Mouse (Mus musculus) T-helper 17 cell (primary cell): Measurements from ENCODE around the gene Pde11a.

Source experiments
- in situ Hi-C, 2 experiments: fragments of 300-600 bp; cut with MboI, MseI; formaldehyde crosslinking; loops; 1 replicate in 1 of 2; 2 replicates in 1 of 2; pipeline ENCODE4 v1.15.1; 2025; ENCODE audit warnings: high pct_unique_total_duplicates in 2 of 2

Pde11a gene

GRCm38 (mm10) chr2:76064078-76064477, 274.5 kb downstream of the Pde11a start:
- in situ Hi-C loops: loop anchor here in 1 of 2 experiments (10.0 kb wide), 1 partner anchor 459 kb away; no protein-coding TSS in a partner anchor

GRCm38 (mm10) chr2:76060207-76060606, 278.4 kb downstream of the Pde11a start:
- in situ Hi-C loops: loop anchor here in 1 of 2 experiments (10.0 kb wide), 1 partner anchor 455 kb away; no protein-coding TSS in a partner anchor

GRCm38 (mm10) chr2:76059595-76059994, 279.0 kb downstream of the Pde11a start:
- in situ Hi-C loops: loop anchor here (10.0 kb wide), 2 partner anchors 65 to 1165 kb away; no protein-coding TSS in a partner anchor

- in situ Hi-C loops: loop anchor here (10.0 kb wide), 2 partner anchors 64 to 1164 kb away; no protein-coding TSS in a partner anchor
Measured at GRCm38 (mm10) chr2:76058661-76059467, 279.7 kb downstream of the Pde11a start.

- in situ Hi-C loops: loop anchor here (10.0 kb wide), 2 partner anchors 63 to 1163 kb away; no protein-coding TSS in a partner anchor
Measured at GRCm38 (mm10) chr2:76057555-76057954, 281.0 kb downstream of the Pde11a start.

- in situ Hi-C loops: loop anchor here (10.0 kb wide), 2 partner anchors 59 to 1159 kb away; no protein-coding TSS in a partner anchor
Measured at GRCm38 (mm10) chr2:76053748-76054331, 284.7 kb downstream of the Pde11a start.

- in situ Hi-C loops: loop anchor here (10.0 kb wide), 2 partner anchors 58 to 1158 kb away; no protein-coding TSS in a partner anchor
Measured at GRCm38 (mm10) chr2:76052897-76053505, 285.6 kb downstream of the Pde11a start.

GRCm38 (mm10) chr2:76051385-76051784, 287.2 kb downstream of the Pde11a start:
- in situ Hi-C loops: loop anchor here (10.0 kb wide), 2 partner anchors 57 to 1157 kb away; no protein-coding TSS in a partner anchor

GRCm38 (mm10) chr2:76050911-76051310, 287.7 kb downstream of the Pde11a start:
- in situ Hi-C loops: loop anchor here (10.0 kb wide), 2 partner anchors 56 to 1156 kb away; no protein-coding TSS in a partner anchor

GRCm38 (mm10) chr2:76050092-76050491, 288.5 kb downstream of the Pde11a start:
- in situ Hi-C loops: loop anchor here (10.0 kb wide), 2 partner anchors 55 to 1155 kb away; no protein-coding TSS in a partner anchor

GRCm38 (mm10) chr2:76049529-76049928, 289.0 kb downstream of the Pde11a start:
- in situ Hi-C loops: no loop called here

GRCm38 (mm10) chr2:76047740-76048139, 290.8 kb downstream of the Pde11a start:
- in situ Hi-C loops: no loop called here

- in situ Hi-C loops: no loop called here
Measured at GRCm38 (mm10) chr2:76042210-76042609, 296.4 kb downstream of the Pde11a start.

- in situ Hi-C loops: no loop called here
Measured at GRCm38 (mm10) chr2:76040116-76040515, 298.5 kb downstream of the Pde11a start.

GRCm38 (mm10) chr2:76030080-76030479, 308.5 kb downstream of the Pde11a start:
- in situ Hi-C loops: no loop called here

- in situ Hi-C loops: no loop called here
Measured at GRCm38 (mm10) chr2:76029081-76029901, 309.3 kb downstream of the Pde11a start.

- in situ Hi-C loops: no loop called here
Measured at GRCm38 (mm10) chr2:76016890-76017289, 321.7 kb downstream of the Pde11a start.

GRCm38 (mm10) chr2:76016136-76016535, 322.4 kb downstream of the Pde11a start:
- in situ Hi-C loops: no loop called here

GRCm38 (mm10) chr2:76015460-76015859, 323.1 kb downstream of the Pde11a start:
- in situ Hi-C loops: no loop called here

GRCm38 (mm10) chr2:76014659-76015058, 323.9 kb downstream of the Pde11a start:
- in situ Hi-C loops: no loop called here

GRCm38 (mm10) chr2:76006194-76006593, 332.4 kb downstream of the Pde11a start:
- in situ Hi-C loops: no loop called here
